Mouse (Mus musculus): Measurements from ENCODE around the gene Pik3cb.

The Pik3cb gene

GRCm38 (mm10) chr9:99145756-99146155 is 5.3 kb upstream of the Pik3cb start:
- DNase-seq = no peak

DNA sequence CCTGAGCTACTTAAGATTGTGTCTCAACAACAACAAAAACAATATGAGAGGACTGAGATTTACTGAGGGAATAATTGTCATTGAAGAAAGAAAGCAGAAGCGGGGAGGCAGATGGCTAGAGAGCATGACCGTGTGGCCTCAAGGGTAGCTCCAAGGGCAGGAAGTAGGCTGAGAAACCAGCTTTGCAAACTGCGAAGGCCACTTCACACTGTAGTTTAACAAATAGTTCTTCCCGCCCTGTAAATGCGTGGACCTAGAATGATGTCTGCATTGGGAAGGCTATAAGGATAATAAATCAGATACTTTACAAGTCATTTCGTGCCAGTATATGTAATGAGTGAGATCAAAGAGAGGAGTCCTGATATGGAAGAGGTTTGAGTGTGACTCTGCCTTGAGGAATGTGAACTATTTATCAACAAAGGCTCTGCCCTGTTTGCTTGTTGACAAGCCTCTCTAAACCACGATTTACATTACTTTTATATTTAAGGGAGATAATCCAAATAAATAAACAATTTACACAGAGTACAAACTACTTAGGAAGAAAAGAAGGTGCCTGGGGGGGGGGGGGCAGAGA is 4.1 kb upstream of the Pik3cb start:
- DNase-seq = no peak

- DNase-seq = no peak
Observed at GRCm38 (mm10) chr9:99141618-99142017, 1.2 kb upstream of the Pik3cb start.

GRCm38 (mm10) chr9:99141171-99141570 is 750 bp upstream of the Pik3cb start:
- DNase-seq = no peak

DNA sequence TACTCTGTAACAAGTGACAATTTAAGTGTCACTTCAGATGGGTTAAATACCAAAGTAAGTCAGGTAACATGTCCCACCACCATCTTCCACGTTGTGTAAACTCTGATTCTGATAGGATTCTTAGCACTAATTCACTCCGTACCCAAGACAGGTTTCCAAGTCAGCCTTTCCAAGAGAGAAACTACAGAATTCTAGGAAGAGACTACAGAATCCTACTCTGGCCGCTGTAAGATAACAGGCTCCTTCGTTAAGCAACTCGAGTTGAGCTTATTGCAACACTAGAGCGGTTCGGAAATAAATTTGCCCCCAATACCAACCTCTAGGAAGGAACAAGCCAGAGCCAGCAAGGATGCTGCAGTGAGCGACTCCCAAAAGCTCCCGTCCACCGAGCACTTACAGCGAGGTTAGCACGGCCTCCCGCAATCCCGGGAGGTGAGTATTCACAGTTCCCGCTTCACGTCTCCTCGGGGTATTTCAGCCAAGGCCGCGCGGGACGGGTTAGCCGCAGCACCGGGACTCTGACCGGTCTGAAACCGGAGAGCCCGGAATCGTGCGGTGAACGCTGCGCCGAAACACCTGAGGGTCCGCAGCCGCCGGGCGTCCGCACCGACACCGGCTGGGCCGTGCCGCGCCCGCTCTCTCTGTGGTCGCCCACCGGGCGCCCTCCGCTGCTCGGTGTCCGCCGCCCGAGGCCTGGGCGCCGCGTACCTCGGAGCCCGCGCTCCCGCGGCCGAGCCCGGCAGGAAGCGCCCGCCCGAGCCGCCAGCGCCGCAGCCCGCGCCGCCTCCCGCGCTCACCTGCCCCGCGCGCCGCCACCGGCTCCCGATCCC is 1.0 kb downstream of the Pik3cb start:
- peak in 1 of 2 experiments; percentile 58 for DNase-seq

DNA sequence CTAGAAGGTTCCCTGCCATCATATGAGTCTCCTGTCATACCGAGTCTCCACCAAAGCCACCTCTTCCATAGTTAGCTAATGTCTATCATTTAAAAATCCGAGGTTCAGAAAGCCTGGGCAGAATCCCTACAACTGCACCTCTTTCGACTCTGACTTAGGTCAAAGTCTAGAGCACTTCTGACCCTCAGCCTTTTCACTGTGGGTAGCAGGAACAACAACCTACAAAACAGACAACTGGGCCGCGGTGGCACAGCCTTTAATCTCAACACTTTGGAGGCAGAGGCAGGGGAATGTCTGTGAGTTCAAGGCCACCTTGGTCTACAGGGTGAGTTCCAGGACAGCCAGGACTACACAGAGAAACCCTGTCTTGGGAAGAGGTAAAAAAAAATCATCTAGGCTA is 3.1 kb downstream of the Pik3cb start:
- DNase-seq = no peak

- DNase-seq = no peak
Observed at GRCm38 (mm10) chr9:99131951-99132470, 8.4 kb downstream of the Pik3cb start.

DNA sequence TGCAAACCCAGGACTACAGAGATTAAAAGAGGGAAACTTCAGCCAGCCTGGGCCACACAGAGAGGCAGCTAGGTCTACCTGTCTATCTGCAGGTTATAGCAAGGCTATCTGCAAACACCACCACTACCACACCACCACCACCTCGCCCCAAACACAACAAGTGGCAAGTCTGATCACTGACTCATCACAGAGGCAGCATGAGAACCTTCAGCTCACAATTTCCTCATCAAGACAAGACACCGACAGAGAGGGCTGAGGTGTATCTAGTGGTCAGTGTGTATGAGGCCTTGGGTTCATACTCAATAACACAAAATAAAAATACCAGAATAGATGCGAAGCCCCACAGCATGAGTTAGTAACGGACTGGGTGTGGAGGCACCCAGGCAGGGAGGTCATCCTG is 9.3 kb downstream of the Pik3cb start:
- no peak for DNase-seq

GRCm38 (mm10) chr9:99127578-99127977 is 12.8 kb downstream of the Pik3cb start:
- DNase-seq = no peak

DNA sequence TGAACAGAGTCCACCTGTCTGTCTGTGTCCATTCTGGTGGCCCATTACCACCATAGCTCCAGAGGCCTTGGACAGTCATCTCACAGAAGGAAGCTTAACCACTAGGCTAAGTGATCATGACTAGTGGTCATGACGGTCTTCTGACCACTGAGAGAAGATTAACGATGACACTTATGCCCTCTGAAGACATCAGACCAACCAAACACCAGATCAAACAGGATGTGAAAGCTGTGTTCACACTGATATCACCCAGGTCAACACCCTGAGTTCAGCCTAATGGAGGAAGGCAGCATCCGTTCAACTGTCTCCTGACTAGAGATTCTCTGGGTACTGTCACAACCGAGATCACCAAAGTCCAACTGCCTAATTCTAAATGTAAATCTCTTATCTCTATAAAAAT is 17.7 kb downstream of the Pik3cb start:
- DNase-seq = no peak

- peak; percentile 57 to 68 for DNase-seq
Observed at GRCm38 (mm10) chr9:99112409-99112808, 28.0 kb downstream of the Pik3cb start.

GRCm38 (mm10) chr9:99111085-99111484 is 29.3 kb downstream of the Pik3cb start:
- no peak for DNase-seq

- DNase-seq = no peak
Observed at GRCm38 (mm10) chr9:99110213-99110612, 30.2 kb downstream of the Pik3cb start.

DNA sequence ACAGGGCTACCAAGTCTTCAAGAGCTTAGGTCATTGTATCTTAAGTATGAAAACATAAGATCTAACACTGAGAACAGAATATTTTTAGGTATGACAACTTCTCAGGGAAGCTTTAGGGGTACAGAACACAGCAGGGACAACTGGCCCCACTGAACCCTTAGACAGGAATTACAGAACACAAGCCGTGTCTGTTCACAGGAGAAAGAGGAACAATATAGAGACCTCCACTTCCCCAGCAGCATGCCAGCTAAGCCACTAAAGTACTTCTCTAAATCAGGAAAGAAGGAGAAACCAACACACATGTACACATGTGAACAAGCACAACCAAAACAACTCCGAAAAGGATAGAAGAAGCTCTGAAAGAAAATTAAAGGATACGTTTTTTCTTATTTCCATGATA is 30.8 kb downstream of the Pik3cb start:
- no peak for DNase-seq

GRCm38 (mm10) chr9:99104449-99104848 is 36.0 kb downstream of the Pik3cb start:
- DNase-seq = no peak

DNA sequence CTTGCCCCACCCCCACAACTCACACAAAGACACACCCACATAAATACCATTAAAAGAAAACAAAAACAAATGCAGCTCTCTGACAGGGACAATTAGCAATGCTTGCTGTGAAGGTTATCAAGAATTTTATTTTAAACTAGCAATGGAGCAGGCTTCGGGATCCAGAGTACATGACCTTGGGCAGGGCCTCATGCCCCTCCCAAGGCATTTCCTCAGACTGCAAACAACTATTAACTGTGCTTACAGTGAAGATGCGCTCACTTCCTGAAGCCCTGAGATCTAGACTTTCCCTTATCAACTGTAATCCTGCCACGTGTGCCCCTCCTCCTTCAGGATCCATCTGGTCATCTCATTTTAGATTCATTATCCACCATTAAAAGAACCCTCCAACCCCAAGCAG is 36.6 kb downstream of the Pik3cb start:
- no peak for DNase-seq

GRCm38 (mm10) chr9:99098482-99099129 is 41.8 kb downstream of the Pik3cb start:
- no peak for DNase-seq

DNA sequence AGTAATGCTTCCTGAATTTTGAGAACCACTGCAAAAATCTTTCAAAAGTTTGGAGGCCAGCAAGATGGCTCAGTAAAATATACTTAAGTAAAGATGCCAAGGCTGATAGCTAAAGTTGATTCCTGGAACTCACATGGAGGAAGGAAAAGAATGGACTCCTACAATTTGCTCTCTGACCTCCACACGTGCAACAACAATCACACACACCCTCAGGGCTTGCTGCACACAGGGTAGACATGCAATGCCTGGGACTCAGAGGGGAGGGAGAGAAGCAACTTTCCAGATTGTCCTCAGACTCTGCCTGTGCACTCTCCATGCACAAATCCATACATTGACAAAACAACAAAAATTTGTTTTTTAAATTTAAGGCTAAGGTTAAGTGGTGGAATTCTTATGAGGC is 42.8 kb downstream of the Pik3cb start:
- DNase-seq = no peak

DNA sequence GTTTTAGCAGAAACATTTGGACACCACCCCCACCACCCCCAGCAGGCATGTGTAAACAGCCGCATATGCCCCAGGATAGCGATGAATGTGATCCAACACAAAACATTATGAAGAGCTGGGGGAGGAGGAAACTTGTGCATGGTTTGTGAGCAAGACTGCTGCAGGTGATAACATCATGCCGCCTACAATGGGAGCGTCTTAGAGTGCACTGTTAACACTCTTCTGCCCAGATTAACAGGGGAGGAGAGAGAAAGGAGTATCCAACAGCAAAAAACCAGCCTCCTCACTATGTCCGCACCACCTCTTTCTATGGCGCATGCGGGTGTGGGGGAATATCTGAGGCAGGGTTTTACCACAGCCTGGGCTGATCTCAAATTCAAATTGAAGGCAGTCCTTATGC is 45.2 kb downstream of the Pik3cb start:
- no peak for DNase-seq

DNA sequence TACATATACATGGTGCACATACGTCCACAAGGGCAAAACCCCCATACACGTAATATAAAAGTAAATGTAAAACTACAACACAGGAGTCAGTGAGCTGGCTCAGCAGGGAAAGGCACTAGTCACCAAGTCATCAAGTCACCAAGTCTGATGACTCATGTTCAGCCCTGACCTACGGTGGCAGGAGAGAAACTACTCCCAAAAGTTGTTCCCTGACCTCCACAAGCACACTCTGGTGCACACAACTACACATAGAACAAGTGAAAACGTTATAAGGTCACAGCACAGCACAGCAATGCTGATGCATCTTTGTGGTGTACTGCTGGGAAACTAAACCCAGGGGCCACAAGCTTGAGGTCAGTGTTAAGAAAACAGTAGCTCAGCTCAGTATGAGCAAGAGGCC is 49.9 kb downstream of the Pik3cb start:
- no peak for DNase-seq

DNA sequence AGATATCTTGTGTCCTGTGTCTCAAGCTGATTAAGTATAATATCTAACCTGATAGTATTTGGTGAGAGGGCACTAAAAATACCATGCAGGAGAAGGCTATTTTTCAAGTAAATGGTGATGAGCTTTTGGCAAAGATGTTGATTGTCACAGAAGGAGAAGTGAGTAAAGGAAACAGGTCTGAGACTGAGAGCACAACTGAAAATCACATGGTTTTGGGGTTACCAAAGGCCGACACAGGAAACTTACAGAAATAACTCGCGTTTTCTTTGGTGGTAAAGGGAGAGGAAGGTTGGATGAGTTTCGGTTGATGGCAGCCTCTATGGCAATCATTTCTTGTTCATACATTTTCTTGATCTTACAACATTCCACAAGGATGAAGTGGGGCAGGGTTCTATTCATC is 50.5 kb downstream of the Pik3cb start:
- DNase-seq = no peak

- DNase-seq = no peak
Observed at GRCm38 (mm10) chr9:99081718-99082117, 58.7 kb downstream of the Pik3cb start.

- no peak for DNase-seq
Observed at GRCm38 (mm10) chr9:99081308-99081707, 59.1 kb downstream of the Pik3cb start.

GRCm38 (mm10) chr9:99080657-99081056 is 59.8 kb downstream of the Pik3cb start:
- no peak for DNase-seq

Measured in cerebellum, postnatal 10 days (tissue).